Mouse (Mus musculus): ENCODE results near the gene Ppm1m. TPM values are rescaled to one million over a fixed set of nuclear protein-coding genes. Genes with fewer than 3 reads are reported as not detected.
A peak's percentile ranks its signal among the peaks of the same experiment; 100 is the strongest.

Ppm1m gene
- polyA plus RNA-seq, 1 experiment from 2014 or later: 25.8 TPM

DNA sequence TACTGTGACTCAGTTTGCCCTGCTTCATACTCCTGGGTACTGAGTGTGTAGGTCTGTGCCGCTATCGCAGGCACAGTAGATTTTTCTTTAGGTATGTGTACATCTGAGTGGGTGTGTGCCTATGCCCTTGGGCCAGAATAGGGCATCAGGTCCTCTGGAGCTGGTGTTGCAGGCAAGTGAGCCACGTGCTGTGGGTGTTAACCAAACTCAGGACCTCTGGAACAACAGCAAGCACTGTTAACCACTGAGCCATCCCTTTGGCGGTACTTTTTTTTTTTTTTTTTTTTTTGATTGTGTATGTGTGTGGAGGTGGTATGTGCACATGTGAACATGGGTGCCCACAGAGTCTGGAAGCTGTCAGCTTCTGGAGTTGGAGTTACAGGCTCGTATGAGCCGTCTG lies 21.7 kb downstream of the Ppm1m start:
- Histone ChIP-seq H3K9me3 (replicated peaks; ENCODE audit: control insufficient read depth, low read length) (no peaks in the 10 kb centered on the region), H3K36me3 (replicated peaks; ENCODE audit: control insufficient read depth, insufficient read depth, low read depth, low read length) (peaks cover 13% of the 10 kb centered on the region), H3K4me2 (ENCODE audit: low read depth, low read length) (no peak overlapping the region), H3K9ac (replicated peaks; ENCODE audit: low read length) (no peak overlapping the region), H3K4me1 (ENCODE audit: control insufficient read depth, insufficient read depth, low read length) (no peaks in the 10 kb centered on the region), H3K4me3 (ENCODE audit: low read depth, low read length) (no peak overlapping the region), H3K27ac (replicated peaks; ENCODE audit: low read depth, low read length) (no peak overlapping the region), H3K27me3 (ENCODE audit: control insufficient read depth, insufficient read depth, low read length) (no peaks in the 10 kb centered on the region)
- ATAC-seq (replicated peaks; ENCODE audit: insufficient number of reproducible peaks, low FRiP score, low TSS enrichment, low read depth): no peak; the same call in 1 of the 2 replicates
- DNase-seq (ENCODE audit: low spot score): no peak
- 93% methylated on average over 6 of the region's 6 CpGs for WGBS

DNA sequence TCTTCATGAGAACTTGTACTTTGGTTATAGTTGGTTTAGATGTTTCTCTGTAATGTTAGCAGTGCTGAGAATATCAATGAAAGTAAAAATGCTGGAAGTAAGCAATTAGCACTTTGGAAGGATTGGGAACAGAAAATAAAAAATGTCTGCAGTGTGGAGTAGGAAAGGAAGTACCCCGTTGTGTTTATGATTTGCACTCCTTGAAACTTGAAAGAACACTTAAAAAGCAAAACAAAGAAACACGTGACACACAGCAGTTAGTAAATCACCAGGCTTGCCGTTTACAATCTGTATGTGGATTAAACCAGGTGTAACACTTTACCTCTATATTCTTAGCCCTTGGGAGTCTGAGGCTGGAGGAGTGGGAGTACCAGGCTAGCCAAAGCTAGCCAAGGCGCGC lies 22.8 kb downstream of the Ppm1m start:
- H3K36me3 ChIP-seq (replicated peaks; ENCODE audit: control insufficient read depth, insufficient read depth, low read depth, low read length): peaks cover 13% of the 10 kb centered on the region
- H3K4me2 ChIP-seq (ENCODE audit: low read depth, low read length): no peak overlapping the region
- DNase-seq (ENCODE audit: low spot score): no peak
- H3K27me3 ChIP-seq (ENCODE audit: control insufficient read depth, insufficient read depth, low read length): no peaks in the 10 kb centered on the region
- H3K9ac ChIP-seq (replicated peaks; ENCODE audit: low read length): no peak overlapping the region
- ATAC-seq (replicated peaks; ENCODE audit: insufficient number of reproducible peaks, low FRiP score, low TSS enrichment, low read depth): no peak
- H3K9me3 ChIP-seq (replicated peaks; ENCODE audit: control insufficient read depth, low read length): no peaks in the 10 kb centered on the region
- 93% methylated on average over 5 of the region's 5 CpGs for WGBS
- H3K4me1 ChIP-seq (ENCODE audit: control insufficient read depth, insufficient read depth, low read length): no peaks in the 10 kb centered on the region
- H3K4me3 ChIP-seq (ENCODE audit: low read depth, low read length): no peak overlapping the region
- no peak overlapping the region for H3K27ac ChIP-seq (replicated peaks; ENCODE audit: low read depth, low read length)

DNA sequence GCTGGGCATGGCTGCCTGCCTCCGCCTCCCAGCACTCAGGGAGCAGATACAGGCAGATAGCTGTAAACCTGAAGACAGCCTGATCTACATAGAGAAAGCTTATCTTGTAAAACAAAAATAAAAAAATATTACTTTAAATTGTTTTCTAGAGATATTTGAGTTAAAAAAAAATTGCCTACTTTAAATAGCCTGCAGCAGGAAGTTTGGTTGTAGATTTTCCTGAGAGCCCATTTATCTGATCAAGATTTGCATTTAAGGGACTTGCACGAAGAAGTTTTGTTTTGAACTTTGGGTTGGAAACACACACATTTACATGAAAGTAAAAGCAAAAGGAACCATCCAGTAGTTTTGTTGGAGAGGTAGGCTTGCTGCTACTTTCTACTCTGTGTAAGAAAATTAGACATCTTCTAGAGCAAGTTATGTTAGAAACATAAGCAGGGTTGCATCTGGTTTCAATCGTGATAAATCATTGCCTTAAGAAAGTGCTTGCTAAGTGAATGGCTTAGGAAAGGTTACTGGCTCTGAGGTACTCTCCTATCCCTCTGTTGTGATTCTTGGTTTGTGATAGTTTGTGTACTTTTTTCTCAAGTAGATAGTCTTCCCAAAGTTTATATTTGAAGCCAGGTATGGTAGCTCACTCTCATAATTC lies 23.9 kb downstream of the Ppm1m start:
- Histone ChIP-seq H3K4me2 (ENCODE audit: low read depth, low read length) (no peak overlapping the region), H3K9ac (replicated peaks; ENCODE audit: low read length) (no peak overlapping the region), H3K27ac (replicated peaks; ENCODE audit: low read depth, low read length) (no peak overlapping the region), H3K4me1 (ENCODE audit: control insufficient read depth, insufficient read depth, low read length) (no peaks in the 10 kb centered on the region), H3K4me3 (ENCODE audit: low read depth, low read length) (no peak overlapping the region), H3K27me3 (ENCODE audit: control insufficient read depth, insufficient read depth, low read length) (no peaks in the 10 kb centered on the region), H3K36me3 (replicated peaks; ENCODE audit: control insufficient read depth, insufficient read depth, low read depth, low read length) (peaks cover 8% of the 10 kb centered on the region), H3K9me3 (replicated peaks; ENCODE audit: control insufficient read depth, low read length) (no peaks in the 10 kb centered on the region)
- DNase-seq (ENCODE audit: low spot score) (peak; percentile 60), ATAC-seq (replicated peaks; ENCODE audit: insufficient number of reproducible peaks, low FRiP score, low TSS enrichment, low read depth) (no peak)
- 77% methylated on average over 3 of the region's 3 CpGs for WGBS

DNA sequence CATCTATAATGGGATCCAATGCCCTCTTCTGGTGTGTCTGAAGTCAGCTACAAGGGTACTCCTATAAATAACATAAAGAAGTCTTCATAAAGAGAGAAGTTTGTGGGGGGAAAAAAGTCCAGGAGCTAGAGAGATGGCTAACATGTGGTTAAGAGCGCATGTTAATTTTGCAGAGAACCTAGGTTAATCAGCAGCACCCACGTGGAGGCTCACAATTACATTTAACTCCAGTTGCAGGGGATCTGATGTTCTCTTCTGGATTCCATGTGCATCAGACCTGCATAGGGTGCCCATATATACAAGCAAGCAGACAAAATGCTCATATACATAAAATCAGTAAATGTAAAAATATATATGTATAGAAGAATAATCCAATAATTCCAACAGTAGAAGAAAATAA lies 26.2 kb downstream of the Ppm1m start:
- no peaks in the 10 kb centered on the region for H3K9me3 ChIP-seq (replicated peaks; ENCODE audit: control insufficient read depth, low read length)
- H3K36me3 ChIP-seq (replicated peaks; ENCODE audit: control insufficient read depth, insufficient read depth, low read depth, low read length): peaks cover 5% of the 10 kb centered on the region; the same call in 1 of the 2 replicates
- H3K27ac ChIP-seq (replicated peaks; ENCODE audit: low read depth, low read length): no peak overlapping the region
- ATAC-seq (replicated peaks; ENCODE audit: insufficient number of reproducible peaks, low FRiP score, low TSS enrichment, low read depth) (no peak), DNase-seq (ENCODE audit: low spot score) (no peak)
- no peak overlapping the region for H3K9ac ChIP-seq (replicated peaks; ENCODE audit: low read length)
- peak overlapping the region; percentile 31 for H3K4me2 ChIP-seq (ENCODE audit: low read depth, low read length)
- 67% methylated on average over 2 of the region's 2 CpGs for WGBS
- H3K4me3 ChIP-seq (ENCODE audit: low read depth, low read length): peak overlapping the region; percentile 96
- H3K27me3 ChIP-seq (ENCODE audit: control insufficient read depth, insufficient read depth, low read length): no peaks in the 10 kb centered on the region
- no peaks in the 10 kb centered on the region for H3K4me1 ChIP-seq (ENCODE audit: control insufficient read depth, insufficient read depth, low read length)

DNA sequence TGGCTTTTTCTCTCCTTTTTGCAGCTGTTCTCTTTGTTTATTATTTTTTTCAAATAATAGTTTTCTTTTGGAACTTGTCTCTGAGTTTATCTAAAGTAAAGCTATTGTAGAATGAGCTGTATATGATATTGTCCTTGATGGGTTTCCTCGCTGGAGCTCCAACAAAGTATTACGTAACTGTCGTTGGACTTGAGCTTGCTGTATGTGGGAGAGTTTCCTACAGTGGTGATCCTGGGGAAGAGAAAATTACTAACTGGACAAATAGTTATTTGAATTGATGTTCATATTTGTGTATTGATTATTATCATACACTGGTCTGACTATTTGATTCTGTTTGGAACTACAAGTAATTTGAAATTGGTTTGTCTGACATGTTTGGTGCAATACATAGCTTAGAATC lies 27.0 kb downstream of the Ppm1m start:
- ATAC-seq (replicated peaks; ENCODE audit: insufficient number of reproducible peaks, low FRiP score, low TSS enrichment, low read depth) (no peak), DNase-seq (ENCODE audit: low spot score) (no peak)
- Histone ChIP-seq H3K9ac (replicated peaks; ENCODE audit: low read length) (no peak overlapping the region), H3K27ac (replicated peaks; ENCODE audit: low read depth, low read length) (no peak overlapping the region), H3K27me3 (ENCODE audit: control insufficient read depth, insufficient read depth, low read length) (no peaks in the 10 kb centered on the region), H3K4me2 (ENCODE audit: low read depth, low read length) (peak overlapping the region; percentile 51), H3K36me3 (replicated peaks; ENCODE audit: control insufficient read depth, insufficient read depth, low read depth, low read length) (peaks cover 3% of the 10 kb centered on the region; the same call in 1 of the 2 replicates), H3K4me1 (ENCODE audit: control insufficient read depth, insufficient read depth, low read length) (no peaks in the 10 kb centered on the region), H3K9me3 (replicated peaks; ENCODE audit: control insufficient read depth, low read length) (no peaks in the 10 kb centered on the region), H3K4me3 (ENCODE audit: low read depth, low read length) (peak overlapping the region; percentile 96)
- 28% methylated on average over 3 of the region's 3 CpGs for WGBS

DNA sequence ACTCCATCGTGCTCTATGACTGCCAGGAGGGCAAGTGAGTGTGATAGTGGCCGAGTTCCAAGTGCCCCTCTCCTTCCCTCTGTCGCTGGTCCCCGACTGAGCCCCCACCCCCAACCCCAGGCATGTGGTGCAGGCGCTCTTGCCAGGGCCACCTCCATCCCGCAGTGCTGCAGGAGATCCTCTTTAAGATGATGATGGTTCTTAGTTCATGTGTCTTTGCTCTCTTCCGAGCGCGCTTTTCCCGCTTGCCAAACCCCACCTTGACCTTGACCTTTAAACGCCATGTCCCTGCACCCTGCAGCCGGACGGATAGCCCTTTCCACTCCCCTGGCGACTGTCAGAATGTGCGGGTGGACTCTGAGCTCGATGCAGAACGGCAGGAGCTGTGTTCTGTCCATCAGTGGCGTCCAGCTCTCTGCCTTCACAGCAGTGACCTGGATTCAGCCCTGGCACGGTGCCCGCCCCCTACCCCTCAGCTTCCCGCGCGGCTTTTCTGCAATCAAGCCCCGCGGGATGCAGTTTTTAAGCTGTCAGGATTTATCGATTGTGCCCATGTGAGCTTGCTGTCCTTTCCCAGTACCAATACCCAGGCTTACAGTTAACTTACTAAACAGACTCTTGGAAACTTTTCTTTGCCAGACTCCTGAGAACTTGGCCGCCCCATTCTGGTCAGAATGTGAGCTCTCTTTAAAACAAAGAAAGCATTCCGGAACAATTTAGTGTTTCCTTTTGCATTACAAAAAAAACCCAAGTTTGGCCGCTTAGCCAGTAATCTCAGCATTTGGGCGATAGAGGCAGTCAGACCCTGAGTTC lies 28.0 kb downstream of the Ppm1m start:
- peak overlapping the region; percentile 51 for H3K4me2 ChIP-seq (ENCODE audit: low read depth, low read length)
- WGBS: under 1% methylated on average over 30 of the region's 30 CpGs
- peak; percentile 73 for ATAC-seq (replicated peaks; ENCODE audit: insufficient number of reproducible peaks, low FRiP score, low TSS enrichment, low read depth)

DNA sequence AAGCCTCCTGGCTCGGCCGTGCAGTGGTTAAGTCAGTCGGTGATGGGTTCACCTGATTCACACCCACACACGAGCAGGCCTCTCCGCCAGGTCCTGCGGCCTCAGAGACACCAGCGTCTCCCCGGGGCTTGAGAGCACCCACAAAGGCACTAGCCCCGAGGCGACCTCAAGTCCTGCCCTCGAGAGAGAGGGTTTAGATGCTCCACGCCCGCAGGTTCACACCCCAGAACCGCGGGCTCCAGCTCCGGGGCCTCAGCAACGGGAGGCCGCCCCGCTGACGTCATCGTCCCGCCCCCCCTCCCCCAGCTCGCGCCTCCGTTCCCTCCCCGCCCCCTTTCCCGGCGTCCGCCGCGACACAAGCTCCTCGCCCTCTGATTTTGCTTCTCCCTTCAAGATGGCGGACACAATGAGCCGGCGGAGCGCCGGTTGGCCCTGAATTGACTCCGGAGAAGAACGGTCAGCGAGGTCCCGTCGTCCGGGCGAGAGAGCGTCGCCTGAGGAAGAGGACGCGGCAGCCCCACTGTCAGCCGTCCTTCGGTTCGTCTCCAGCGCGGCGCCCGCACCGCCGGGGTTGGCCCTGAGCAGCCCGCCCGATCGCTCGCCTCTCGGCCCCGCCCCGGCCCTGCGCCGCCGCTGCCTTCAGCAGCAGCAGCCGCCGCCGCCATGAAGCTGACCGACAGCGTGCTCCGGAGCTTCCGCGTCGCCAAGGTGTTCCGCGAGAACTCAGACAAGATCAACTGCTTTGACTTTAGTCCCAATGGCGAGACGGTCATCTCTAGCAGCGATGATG lies 28.8 kb downstream of the Ppm1m start, which contains the start of gene Wdr82:
Gene Wdr82, plus strand, starts transcription at position 373 of the 790 bp plus-strand sequence.
- no peaks in the 10 kb centered on the region for H3K4me1 ChIP-seq (ENCODE audit: control insufficient read depth, insufficient read depth, low read length)
- no peaks in the 10 kb centered on the region for H3K27me3 ChIP-seq (ENCODE audit: control insufficient read depth, insufficient read depth, low read length)
- WGBS: under 1% methylated on average over 68 of the region's 81 CpGs
- H3K27ac ChIP-seq (replicated peaks; ENCODE audit: low read depth, low read length): peak within 1 kb of the TSS; percentile 78
- H3K9ac ChIP-seq (replicated peaks; ENCODE audit: low read length): peak within 1 kb of the TSS; percentile 80
- no peaks in the 10 kb centered on the region for H3K9me3 ChIP-seq (replicated peaks; ENCODE audit: control insufficient read depth, low read length)
- H3K36me3 ChIP-seq (replicated peaks; ENCODE audit: control insufficient read depth, insufficient read depth, low read depth, low read length): no peaks in the 10 kb centered on the region
- peak within 1 kb of the TSS; percentile 75 for H3K4me2 ChIP-seq (ENCODE audit: low read depth, low read length)
- peak; percentile 93 for DNase-seq (ENCODE audit: low spot score)
- peak within 1 kb of the TSS; percentile 96 for H3K4me3 ChIP-seq (ENCODE audit: low read depth, low read length)
- peak; percentile 86 for ATAC-seq (replicated peaks; ENCODE audit: insufficient number of reproducible peaks, low FRiP score, low TSS enrichment, low read depth)

More for the DNA sequence above, 28.0 kb downstream of the Ppm1m start:
- Histone ChIP-seq H3K4me1 (ENCODE audit: control insufficient read depth, insufficient read depth, low read length) (no peaks in the 10 kb centered on the region), H3K36me3 (replicated peaks; ENCODE audit: control insufficient read depth, insufficient read depth, low read depth, low read length) (no peaks in the 10 kb centered on the region), H3K27ac (replicated peaks; ENCODE audit: low read depth, low read length) (peak overlapping the region; percentile 78), H3K27me3 (ENCODE audit: control insufficient read depth, insufficient read depth, low read length) (no peaks in the 10 kb centered on the region), H3K9me3 (replicated peaks; ENCODE audit: control insufficient read depth, low read length) (no peaks in the 10 kb centered on the region), H3K9ac (replicated peaks; ENCODE audit: low read length) (peak overlapping the region; percentile 80), H3K4me3 (ENCODE audit: low read depth, low read length) (peak overlapping the region; percentile 96)
- DNase-seq (ENCODE audit: low spot score): peak; percentile 58
